Mouse (Mus musculus) kidney, postnatal 25 days (tissue): Measurements from ENCODE around the gene Zc3h7b.
"Not testable (repeated sequence)": the region's sequence is repeated elsewhere in the genome, so short reads cannot be mapped to it uniquely, and the experiment has no call there.

Experiments
- DNase-seq, 2 experiments: peaks; one replicate each; pipeline ENCODE4 v3.0.0; 2021; ENCODE audit warnings: mixed read lengths in 2 of 2

Zc3h7b gene

GRCm38 (mm10) chr15:81739924-81740323 lies 4.9 kb upstream of the Zc3h7b start:
- DNase-seq = peak in 1 of 2 experiments; percentile 42

GRCm38 (mm10) chr15:81742368-81742767 lies 2.5 kb upstream of the Zc3h7b start:
- DNase-seq = not testable (repeated sequence)

- DNase-seq = peak; percentile 56 to 79
Observed at GRCm38 (mm10) chr15:81745601-81746114, 801 bp downstream of the Zc3h7b start.

- DNase-seq = peak; percentile 80 to 87
Observed at GRCm38 (mm10) chr15:81749742-81750141, 4.9 kb downstream of the Zc3h7b start.

- peak in 1 of 2 experiments; percentile 21 for DNase-seq
Observed at GRCm38 (mm10) chr15:81753669-81754068, 8.8 kb downstream of the Zc3h7b start.

- peak; percentile 69 to 73 for DNase-seq
Observed at GRCm38 (mm10) chr15:81758701-81759100, 13.8 kb downstream of the Zc3h7b start.

GRCm38 (mm10) chr15:81759542-81759941 lies 14.7 kb downstream of the Zc3h7b start:
- DNase-seq = no peak

- DNase-seq = peak; percentile 31 to 60
Observed at GRCm38 (mm10) chr15:81760361-81761079, 15.7 kb downstream of the Zc3h7b start.

- no peak for DNase-seq
Observed at GRCm38 (mm10) chr15:81761381-81761780, 16.5 kb downstream of the Zc3h7b start.

GRCm38 (mm10) chr15:81761959-81762358 lies 17.1 kb downstream of the Zc3h7b start:
- DNase-seq = no peak

GRCm38 (mm10) chr15:81764573-81764972 lies 19.7 kb downstream of the Zc3h7b start:
- DNase-seq = no peak

GRCm38 (mm10) chr15:81765651-81766050 lies 20.8 kb downstream of the Zc3h7b start:
- no peak for DNase-seq

- DNase-seq = no peak
Observed at GRCm38 (mm10) chr15:81766439-81766838, 21.6 kb downstream of the Zc3h7b start.

- no peak for DNase-seq
Observed at GRCm38 (mm10) chr15:81769037-81769436, 24.2 kb downstream of the Zc3h7b start.

GRCm38 (mm10) chr15:81772431-81773120 lies 27.7 kb downstream of the Zc3h7b start:
- no peak for DNase-seq

GRCm38 (mm10) chr15:81774505-81775171 lies 29.8 kb downstream of the Zc3h7b start:
- peak; percentile 67 to 92 for DNase-seq

GRCm38 (mm10) chr15:81776631-81777422 lies 32.0 kb downstream of the Zc3h7b start:
- DNase-seq = no peak

GRCm38 (mm10) chr15:81781816-81782215 lies 37.0 kb downstream of the Zc3h7b start:
- no peak for DNase-seq

- peak; percentile 64 to 71 for DNase-seq
Observed at GRCm38 (mm10) chr15:81784762-81785161, 39.9 kb downstream of the Zc3h7b start.

GRCm38 (mm10) chr15:81785701-81786100 lies 40.8 kb downstream of the Zc3h7b start:
- DNase-seq = no peak

- no peak for DNase-seq
Observed at GRCm38 (mm10) chr15:81787525-81787924, 42.7 kb downstream of the Zc3h7b start.

GRCm38 (mm10) chr15:81792444-81792843 lies 47.6 kb downstream of the Zc3h7b start:
- no peak for DNase-seq

GRCm38 (mm10) chr15:81796228-81796627 lies 51.4 kb downstream of the Zc3h7b start:
- peak; percentile 58 to 93 for DNase-seq
